Mouse (Mus musculus) ES-Bruce4 (cell line): Measurements from ENCODE around the gene H2-Oa. TPM values are rescaled to one million over a fixed set of nuclear protein-coding genes. Genes with fewer than 3 reads are reported as not detected.
"Not testable (repeated sequence)": the region's sequence is repeated elsewhere in the genome, so short reads cannot be mapped to it uniquely, and the experiment has no call there.

Experiments
- H3K27ac ChIP-seq: 2 replicates; pipeline ENCODE4 v1.5.1; 2012; ENCODE audit warnings: low read length, inconsistent platforms; ENCODE audit not compliant: insufficient read depth
- H3K27me3 ChIP-seq: 2 replicates; pipeline ENCODE4 v1.6.1; 2012; ENCODE audit warnings: mild to moderate bottlenecking, low read length, inconsistent platforms; ENCODE audit not compliant: control insufficient read depth, poor library complexity, insufficient read depth, severe bottlenecking
- H3K36me3 ChIP-seq: 2 replicates; pipeline ENCODE4 v1.6.1; 2012; ENCODE audit warnings: inconsistent platforms, mild to moderate bottlenecking, low read length, moderate library complexity; ENCODE audit not compliant: control insufficient read depth, poor library complexity, insufficient read depth, severe bottlenecking
- H3K4me1 ChIP-seq: one replicate; pipeline ENCODE4 v1.8.1; 2011; ENCODE audit warnings: low read length; ENCODE audit not compliant: control insufficient read depth, insufficient read depth
- H3K4me3 ChIP-seq: 2 replicates; pipeline ENCODE4 v1.5.1; 2011; ENCODE audit warnings: low read depth, mild to moderate bottlenecking, low read length
- H3K9ac ChIP-seq: 2 replicates; pipeline ENCODE4 v1.6.1; 2012; ENCODE audit warnings: low read depth, mild to moderate bottlenecking, inconsistent platforms; ENCODE audit not compliant: poor library complexity, severe bottlenecking
- H3K9me3 ChIP-seq: replicated peaks from 2 replicates; pipeline ENCODE4 v1.6.1; 2012; ENCODE audit warnings: mild to moderate bottlenecking, low read length, inconsistent platforms; ENCODE audit not compliant: control insufficient read depth, poor library complexity, insufficient read depth, severe bottlenecking
- CTCF ChIP-seq: IDR thresholded peaks from one replicate; pipeline ENCODE4 v1.8.1; 2011; ENCODE audit warnings: low read depth, low read length
- EP300 ChIP-seq: IDR thresholded peaks from 2 replicates; pipeline ENCODE4 v1.6.1; 2011; ENCODE audit warnings: low read depth, low read length; ENCODE audit not compliant: insufficient read depth
- POLR2A ChIP-seq: IDR thresholded peaks from one replicate; pipeline ENCODE4 v1.8.1; 2011; ENCODE audit warnings: low read length; ENCODE audit not compliant: insufficient read depth
- polyA plus RNA-seq: library from polyadenylated mRNA; stranded (reverse); fragments of >200 nt; gene quantifications from 2 replicates; pipeline ENCODE4 v1.2.4, GENCODE M21; 2011; ENCODE audit warnings: low read depth; ENCODE audit not compliant: missing spikeins, insufficient read depth, insufficient read length

The H2-Oa gene
- polyA plus RNA-seq, 1 experiment: not detected

GRCm38 (mm10) chr17:34142456-34143010 lies 50.4 kb downstream of the H2-Oa start:
- Histone ChIP-seq H3K27ac (no peak overlapping the region), H3K9ac (no peak overlapping the region), H3K9me3 (no peaks in the 10 kb centered on the region), H3K4me3 (no peak overlapping the region), H3K36me3 (no peaks in the 10 kb centered on the region), H3K4me1 (no peaks in the 10 kb centered on the region), H3K27me3 (no peaks in the 10 kb centered on the region)
- TF ChIP-seq POLR2A: no peak
- TF ChIP-seq CTCF: no peak
- TF ChIP-seq EP300: no peak

- H3K27ac ChIP-seq: no peak within 1 kb of the TSS
- H3K9me3 ChIP-seq: no peaks in the 10 kb centered on the region
- H3K36me3 ChIP-seq: no peaks in the 10 kb centered on the region
- H3K27me3 ChIP-seq: no peaks in the 10 kb centered on the region
- no peaks in the 10 kb centered on the region for H3K4me1 ChIP-seq
- no peak within 1 kb of the TSS for H3K4me3 ChIP-seq
- no peak within 1 kb of the TSS for H3K9ac ChIP-seq
- TF ChIP-seq EP300: no peak
These were observed 50.9 kb downstream of the H2-Oa start, which contains the start of gene H2-DMb2 for GRCm38 (mm10) chr17:34143033-34143432. Gene H2-DMb2, plus strand, starts transcription at chr17:34143307.

- Histone ChIP-seq H3K4me3 (no peak overlapping the region), H3K9ac (no peak overlapping the region), H3K27ac (no peak overlapping the region), H3K27me3 (no peaks in the 10 kb centered on the region), H3K4me1 (no peaks in the 10 kb centered on the region), H3K36me3 (no peaks in the 10 kb centered on the region), H3K9me3 (no peaks in the 10 kb centered on the region)
- TF ChIP-seq POLR2A (no peak), CTCF (no peak), EP300 (no peak)
These were observed 51.3 kb downstream of the H2-Oa start for GRCm38 (mm10) chr17:34143461-34143860.

GRCm38 (mm10) chr17:34144221-34144620 lies 52.1 kb downstream of the H2-Oa start:
- not testable (repeated sequence) for H3K9me3 ChIP-seq

More at GRCm38 (mm10) chr17:34144221-34144620, 52.1 kb downstream of the H2-Oa start:
- not testable (repeated sequence) for H3K27ac ChIP-seq, H3K4me1 ChIP-seq, H3K27me3 ChIP-seq, H3K36me3 ChIP-seq, H3K9ac ChIP-seq, H3K4me3 ChIP-seq

Other genes with a start within 250 kb of the H2-Oa start
- gene Cd320, start 249.2 kb upstream of the H2-Oa start, polyA plus RNA-seq: 30.6 and 35.7 TPM in 2 replicates
- not detected in 2 replicates for gene Gm7029, start 218.5 kb upstream of the H2-Oa start, polyA plus RNA-seq
- gene Kifc1, start 201.7 kb upstream of the H2-Oa start, polyA plus RNA-seq: 155 and 186 TPM in 2 replicates
- gene Platr17, start 187.2 kb upstream of the H2-Oa start, polyA plus RNA-seq: 16.7 and 19.1 TPM in 2 replicates
- gene Daxx, start 182.9 kb upstream of the H2-Oa start, polyA plus RNA-seq: 40.2 and 42.3 TPM in 2 replicates
- 81.0 and 97.3 TPM in 2 replicates for gene Tapbp, start 176.4 kb upstream of the H2-Oa start, polyA plus RNA-seq
- 14.8 and 20.7 TPM in 2 replicates for gene Zbtb22, start 176.4 kb upstream of the H2-Oa start, polyA plus RNA-seq
- 34.7 and 37.5 TPM in 2 replicates for gene Rgl2, start 162.8 kb upstream of the H2-Oa start, polyA plus RNA-seq
- gene Pfdn6, start 152.0 kb upstream of the H2-Oa start, polyA plus RNA-seq: 146 and 152 TPM in 2 replicates
- gene Wdr46, start 151.7 kb upstream of the H2-Oa start, polyA plus RNA-seq: 25.3 and 30.2 TPM in 2 replicates
- gene B3galt4, start 140.9 kb upstream of the H2-Oa start, polyA plus RNA-seq: 3.6 and 4.2 TPM in 2 replicates
- 18.3 and 19.0 TPM in 2 replicates for gene Vps52, start 136.5 kb upstream of the H2-Oa start, polyA plus RNA-seq
- 2,174 TPM in 2 replicates for gene Rps18, start 136.3 kb upstream of the H2-Oa start, polyA plus RNA-seq
- 98.4 and 103 TPM in 2 replicates for gene H2-K1, start 92.0 kb upstream of the H2-Oa start, polyA plus RNA-seq
- 8.1 and 11.4 TPM in 2 replicates for gene Ring1, start 67.7 kb upstream of the H2-Oa start, polyA plus RNA-seq
- 19.0 and 26.1 TPM in 2 replicates for gene H2-Ke6, start 64.3 kb upstream of the H2-Oa start, polyA plus RNA-seq
- 57.2 and 68.8 TPM in 2 replicates for gene Slc39a7, start 60.7 kb upstream of the H2-Oa start, polyA plus RNA-seq
- 37.7 and 38.2 TPM in 2 replicates for gene Rxrb, start 60.5 kb upstream of the H2-Oa start, polyA plus RNA-seq
- gene Col11a2, start 52.9 kb upstream of the H2-Oa start, polyA plus RNA-seq: 0.82 and 0.85 TPM in 2 replicates
- 5.9 and 8.3 TPM in 2 replicates for gene H2-DMa, start 27.2 kb downstream of the H2-Oa start, polyA plus RNA-seq
- 190 and 199 TPM in 2 replicates for gene Brd2, start 30.3 kb downstream of the H2-Oa start, polyA plus RNA-seq
- not detected in 2 replicates for gene H2-DMb2, start 51.0 kb downstream of the H2-Oa start, polyA plus RNA-seq
- 0.65 and 1.1 TPM in 2 replicates for gene H2-DMb1, start 60.7 kb downstream of the H2-Oa start, polyA plus RNA-seq
- 21.6 and 24.6 TPM in 2 replicates for gene Tap1, start 95.2 kb downstream of the H2-Oa start, polyA plus RNA-seq
- gene Psmb9, start 95.4 kb downstream of the H2-Oa start, polyA plus RNA-seq: 8.7 and 10.2 TPM in 2 replicates
- 20.5 and 27.6 TPM in 2 replicates for gene Psmb8, start 105.4 kb downstream of the H2-Oa start, polyA plus RNA-seq
- gene Tap2, start 111.2 kb downstream of the H2-Oa start, polyA plus RNA-seq: 18.8 and 22.7 TPM in 2 replicates
- not detected in 2 replicates for gene H2-Ob, start 146.6 kb downstream of the H2-Oa start, polyA plus RNA-seq
- gene H2-Ab1, start 165.3 kb downstream of the H2-Oa start, polyA plus RNA-seq: 2.3 and 2.4 TPM in 2 replicates
- not detected in 2 replicates for gene H2-Aa, start 195.5 kb downstream of the H2-Oa start, polyA plus RNA-seq
- 2.8 and 4.6 TPM in 2 replicates for gene H2-Eb1, start 213.5 kb downstream of the H2-Oa start, polyA plus RNA-seq
- gene H2-Eb2, start 233.3 kb downstream of the H2-Oa start, polyA plus RNA-seq: not detected in 2 replicates